Mouse (Mus musculus) brain, embryonic 14.5 days (tissue): Measurements from ENCODE around the gene Reep1. TPM values are rescaled to one million over a fixed set of nuclear protein-coding genes. Genes with fewer than 3 reads are reported as not detected.
A peak's percentile ranks its signal among the peaks of the same experiment; 100 is the strongest.

Source experiments
- DNase-seq: peaks from one replicate; pipeline ENCODE4 v3.0.0-alpha.2; 2011; ENCODE audit warnings: low read depth
- CTCF ChIP-seq: fragments of 200-500 bp; IDR thresholded peaks from 2 replicates; pipeline ENCODE4 v1.5.1; 2012; ENCODE audit warnings: inconsistent platforms, mild to moderate bottlenecking, moderate library complexity, borderline replicate concordance; ENCODE audit not compliant: insufficient read depth, insufficient read length; ENCODE audit errors: extremely low read depth
- POLR2A ChIP-seq: fragments of 200-500 bp; IDR thresholded peaks from 2 replicates; pipeline ENCODE4 v1.6.1; 2012; ENCODE audit warnings: mild to moderate bottlenecking, inconsistent platforms, borderline replicate concordance; ENCODE audit not compliant: poor library complexity, insufficient read depth, insufficient read length, severe bottlenecking; ENCODE audit errors: extremely low read depth
- polyA plus RNA-seq: library from polyadenylated mRNA; depleted of rRNA; stranded (reverse); fragments of >200 nt; gene quantifications from 2 replicates; pipeline ENCODE4 v1.2.3, GENCODE M21; 2012; rRNA removed

The Reep1 gene
- polyA plus RNA-seq = 188 and 236 TPM in 2 replicates

DNA sequence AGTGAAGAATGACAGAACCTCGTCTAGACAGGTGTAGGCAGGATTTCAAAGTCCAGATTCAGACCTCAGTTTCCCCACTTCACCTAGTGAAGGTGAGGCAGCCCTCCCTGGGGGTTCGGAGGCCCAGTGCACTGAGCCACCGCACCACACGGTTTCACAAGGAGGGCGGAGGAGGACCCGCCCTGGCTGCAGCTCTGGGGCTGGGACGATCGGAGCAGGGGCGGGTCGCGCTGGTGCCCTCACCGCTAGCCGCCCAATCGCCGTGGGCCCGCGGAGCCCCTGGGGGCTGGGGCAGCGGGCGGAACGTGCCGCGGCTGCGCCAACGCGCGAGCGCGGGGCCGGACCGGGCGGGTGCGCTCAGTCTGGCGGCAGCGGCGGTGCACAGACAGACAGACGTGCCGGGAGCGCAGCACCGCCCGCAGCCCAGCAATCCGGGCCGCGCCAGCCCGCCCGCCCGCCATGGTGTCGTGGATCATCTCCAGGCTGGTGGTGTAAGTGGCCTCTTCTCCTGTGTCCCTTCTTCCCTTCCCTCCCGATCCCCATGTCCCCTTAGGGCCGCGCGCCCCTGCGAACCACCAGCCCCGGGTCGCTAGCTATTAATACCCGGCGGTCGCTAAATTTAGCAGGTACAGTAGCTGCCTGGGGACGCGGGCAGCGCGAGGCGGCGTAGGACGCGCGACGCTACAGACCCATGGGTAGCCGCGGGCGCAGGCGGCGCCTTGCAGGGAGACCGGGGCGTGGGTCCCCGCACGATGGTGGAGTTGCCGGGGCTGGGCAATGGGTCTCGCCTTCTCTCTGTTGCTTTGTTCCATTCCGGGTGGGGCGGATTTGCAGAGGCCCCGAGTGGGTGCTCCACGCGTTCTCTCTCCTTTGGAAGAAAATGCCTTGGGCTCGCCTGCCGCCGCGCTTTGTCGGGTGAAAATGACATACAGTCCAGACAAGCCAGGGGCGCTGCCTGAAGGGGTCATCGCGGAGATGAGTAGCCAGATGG, at the start of gene Reep1:
TSS of gene Reep1 (plus strand) at position 51 of the 991 bp plus-strand sequence.
- DNase-seq = peak; percentile 81
- peak; percentile 89 for TF ChIP-seq POLR2A
- no peak for TF ChIP-seq CTCF

DNA sequence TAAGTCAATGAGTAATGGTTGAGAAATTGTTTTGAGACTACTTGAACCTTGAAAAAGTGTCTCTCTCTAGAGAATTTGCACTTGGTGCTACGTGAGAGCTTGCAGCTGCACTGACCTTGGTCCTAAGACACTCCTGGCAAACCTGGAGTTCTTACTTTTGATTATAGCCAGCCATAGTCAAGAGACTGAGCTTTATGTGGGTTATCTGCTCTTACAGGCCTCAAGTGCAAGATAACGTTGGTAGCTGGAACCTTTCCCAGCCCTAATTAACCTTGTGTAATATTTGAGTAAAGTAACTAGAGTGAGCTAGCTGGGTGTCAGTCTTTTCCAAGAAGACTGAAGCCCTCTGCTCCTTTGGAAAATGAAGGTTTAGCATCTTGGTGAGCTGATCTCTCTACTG, 49.1 kb upstream of the Reep1 start:
- TF ChIP-seq CTCF (no peak), POLR2A (no peak)
- DNase-seq = no peak

DNA sequence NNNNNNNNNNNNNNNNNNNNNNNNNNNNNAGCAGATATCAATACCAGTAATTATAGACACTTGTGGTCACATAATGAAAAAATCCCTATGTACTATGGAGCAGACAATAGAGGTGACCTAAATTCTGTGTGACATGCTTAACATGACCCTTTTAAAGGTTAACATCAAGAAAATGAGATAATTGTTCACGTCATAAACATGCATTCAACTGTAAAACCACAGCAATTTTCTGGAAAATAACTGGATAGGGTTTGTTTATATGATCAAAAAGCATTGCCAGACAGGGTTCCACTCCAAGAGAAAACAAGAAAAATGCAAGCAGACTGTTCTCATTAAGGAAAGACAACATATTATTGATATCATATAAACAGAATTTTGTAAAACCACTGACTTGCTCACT, 42.9 kb upstream of the Reep1 start:
- DNase-seq = no peak
- TF ChIP-seq CTCF (no peak), POLR2A (no peak)

DNA sequence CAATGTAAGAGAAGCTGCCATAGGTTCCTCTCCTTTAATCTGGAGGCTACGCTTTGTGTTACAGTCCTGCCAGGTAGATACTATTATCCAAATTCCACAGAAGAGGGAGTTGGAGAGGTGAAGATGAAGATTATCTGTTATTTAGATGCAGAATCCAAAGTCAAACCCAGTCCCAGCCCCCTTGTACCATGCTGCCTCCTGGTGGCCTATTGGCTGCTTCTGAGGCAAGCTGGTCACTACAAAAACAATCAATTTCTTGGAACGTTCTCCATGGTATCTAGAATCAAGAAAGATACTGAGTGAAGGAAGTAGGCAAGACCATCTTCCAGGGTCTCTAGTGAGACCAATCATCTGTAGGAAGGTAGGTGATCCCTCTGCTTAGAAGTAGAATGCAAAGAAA, 34.2 kb upstream of the Reep1 start:
- no peak for DNase-seq
- TF ChIP-seq POLR2A (no peak), CTCF (peak; percentile 9; the same call in 1 of the 2 replicates)

DNA sequence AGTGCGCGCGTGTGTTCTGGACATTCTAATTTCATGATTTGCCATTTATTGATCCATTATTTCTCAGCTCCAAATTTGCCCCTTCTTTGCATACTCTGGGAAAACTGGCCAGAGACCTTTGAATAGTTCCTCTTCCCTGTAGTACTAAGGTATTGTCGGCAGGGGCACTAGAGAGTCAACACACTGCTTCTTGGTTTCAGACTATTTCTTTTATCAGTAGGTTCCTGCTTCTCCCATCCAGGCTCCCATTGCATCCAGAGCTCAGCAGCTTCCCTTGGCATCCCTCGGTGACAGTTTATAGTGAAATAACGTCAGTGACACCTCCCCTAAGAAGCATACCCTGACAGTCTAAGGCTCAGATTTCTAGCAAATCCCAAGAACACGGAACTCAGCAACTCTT, 28.5 kb upstream of the Reep1 start:
- TF ChIP-seq POLR2A (no peak), CTCF (peak; percentile 40; the same call in 1 of the 2 replicates)
- no peak for DNase-seq

DNA sequence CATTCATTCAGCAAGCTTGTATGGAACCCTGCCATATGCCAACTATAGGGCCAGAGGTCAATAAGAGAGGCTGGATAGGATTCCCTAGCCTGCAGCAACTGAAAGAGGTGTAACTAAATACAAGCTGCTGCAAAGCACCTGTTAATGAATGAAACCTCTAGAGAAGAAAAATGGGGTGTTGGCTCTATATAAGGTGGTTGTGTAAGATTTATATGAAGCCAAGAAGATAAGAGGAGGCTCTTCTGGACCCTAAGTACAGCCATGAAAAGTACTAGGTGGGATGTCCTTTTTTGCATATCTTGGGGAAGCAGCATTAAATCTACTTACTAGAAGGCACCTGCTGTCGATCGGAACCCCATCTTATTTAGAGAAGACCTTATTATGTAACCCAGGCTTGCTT, 12.2 kb upstream of the Reep1 start:
- TF ChIP-seq CTCF (no peak), POLR2A (no peak)
- DNase-seq = no peak

DNA sequence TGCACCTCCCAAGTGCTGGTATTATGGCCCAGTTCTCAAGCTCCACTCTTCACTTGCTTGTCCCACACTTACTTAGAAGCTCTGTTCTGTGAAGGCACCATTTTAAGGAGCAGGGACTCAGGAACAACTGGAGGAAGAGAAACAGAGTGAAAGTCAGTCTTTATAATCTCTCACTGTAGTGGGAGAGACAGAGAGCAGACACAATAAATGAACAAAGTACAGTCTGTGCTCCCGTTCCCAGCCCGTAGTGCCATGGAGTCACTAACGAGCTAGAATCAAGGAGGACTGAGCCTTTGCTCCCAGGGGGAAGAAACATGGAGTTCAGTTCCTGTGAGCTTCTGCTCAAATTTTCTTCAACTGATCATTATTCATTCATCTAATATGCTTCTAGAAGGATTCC, 11.8 kb upstream of the Reep1 start:
- no peak for TF ChIP-seq POLR2A
- TF ChIP-seq CTCF = no peak
- DNase-seq = no peak

DNA sequence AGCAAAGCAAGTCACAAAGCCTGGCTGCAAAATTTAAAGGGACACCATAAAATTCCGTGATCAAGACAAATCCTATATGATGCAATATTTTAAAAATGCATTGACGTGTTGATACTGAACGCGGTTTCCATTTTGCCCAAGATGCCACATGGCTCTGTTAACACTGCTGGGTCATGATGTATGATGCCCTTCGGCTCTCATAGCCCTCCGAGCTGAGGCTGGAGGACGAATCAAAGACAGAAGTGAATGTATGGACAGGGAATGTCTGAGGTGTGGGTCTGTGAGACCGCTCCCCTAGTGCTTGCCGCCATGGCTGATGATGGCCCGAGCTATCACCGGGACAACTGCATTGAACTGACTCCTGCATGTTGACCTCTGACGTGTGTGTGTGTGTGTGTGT, 490 bp upstream of the Reep1 start:
- no peak for DNase-seq
- TF ChIP-seq CTCF (no peak), POLR2A (no peak)

DNA sequence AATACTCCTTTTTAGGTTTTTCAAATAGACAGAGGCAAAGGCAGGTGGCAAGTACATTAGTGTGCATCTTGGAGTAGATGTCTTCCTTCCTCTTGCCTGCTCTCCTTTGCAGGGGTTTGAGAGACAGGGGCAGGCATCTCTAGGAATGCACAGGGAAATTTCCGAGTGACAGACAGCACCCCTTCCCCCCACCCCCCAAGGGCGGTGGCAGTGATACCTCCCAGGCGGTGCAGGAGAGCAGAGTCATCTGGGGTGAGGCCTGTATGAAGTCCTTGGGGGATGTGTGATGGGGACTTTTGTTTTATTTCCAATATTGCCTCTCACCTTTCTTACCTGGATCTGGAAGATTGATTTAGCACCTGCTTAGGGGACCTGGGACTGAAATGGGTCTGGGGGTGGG, 1.2 kb downstream of the Reep1 start:
- DNase-seq = no peak

DNA sequence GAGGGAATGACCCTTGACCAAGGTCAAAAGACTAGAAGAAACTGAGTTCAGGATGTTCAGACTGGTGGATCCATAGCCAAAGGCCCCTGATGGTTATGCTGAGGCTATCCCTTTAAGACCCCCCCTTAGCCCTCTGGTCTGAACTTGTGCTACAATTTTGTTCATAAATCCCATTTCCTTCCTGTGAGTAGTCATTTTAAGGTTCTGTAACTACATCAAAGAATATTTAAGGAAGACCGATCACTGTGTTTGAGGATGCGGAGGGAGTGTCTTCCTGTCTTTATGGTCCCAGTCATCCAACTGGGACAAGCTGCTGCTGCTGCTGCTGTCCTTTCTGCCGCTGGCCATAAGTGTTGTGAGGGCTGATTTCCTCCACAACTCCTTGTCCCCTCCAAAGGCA, 3.0 kb downstream of the Reep1 start:
- no peak for DNase-seq
- TF ChIP-seq POLR2A (no peak), CTCF (no peak)

More for the DNA sequence above, 1.2 kb downstream of the Reep1 start:
- TF ChIP-seq CTCF = no peak
- TF ChIP-seq POLR2A = no peak

DNA sequence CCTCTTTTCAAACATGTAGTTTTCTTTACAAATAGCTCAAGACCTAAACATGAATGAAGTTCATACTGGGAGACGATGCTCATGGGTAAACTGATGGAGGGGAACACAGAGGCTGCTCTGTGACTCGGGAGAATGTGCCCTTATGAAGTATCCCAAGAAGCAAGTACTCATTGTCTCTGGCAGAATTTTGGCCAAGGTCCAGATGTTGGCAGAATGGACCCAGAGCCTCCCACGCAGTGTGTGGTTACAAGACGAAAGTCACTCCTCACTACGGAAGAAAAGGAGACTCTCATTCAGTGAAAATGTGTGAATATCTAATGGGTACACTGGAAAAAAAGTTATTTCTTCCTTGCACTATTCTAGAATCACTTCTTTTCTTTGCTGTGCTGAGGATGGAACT, 3.8 kb downstream of the Reep1 start:
- TF ChIP-seq POLR2A = no peak
- no peak for TF ChIP-seq CTCF
- DNase-seq = peak; percentile 31

DNA sequence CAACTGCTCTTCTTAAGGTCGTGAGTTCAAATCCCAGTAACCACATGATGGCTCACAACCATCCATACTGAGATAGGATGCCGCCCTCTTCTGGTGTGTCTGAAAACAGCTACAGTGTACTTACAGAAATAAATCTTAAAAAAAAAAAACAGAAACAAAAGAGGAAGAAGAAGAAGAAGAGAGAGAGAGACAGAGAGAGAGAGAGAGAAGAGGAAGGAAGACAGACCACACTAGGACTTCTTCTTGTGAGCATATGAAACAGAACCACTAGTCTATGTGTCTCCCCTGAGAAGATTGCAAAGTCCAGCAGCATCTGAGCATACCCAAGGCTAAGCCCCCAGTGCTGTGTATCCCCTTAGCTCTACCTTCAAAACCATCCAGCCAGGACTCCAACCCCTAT, 6.2 kb downstream of the Reep1 start:
- TF ChIP-seq POLR2A (no peak), CTCF (no peak)
- no peak for DNase-seq

DNA sequence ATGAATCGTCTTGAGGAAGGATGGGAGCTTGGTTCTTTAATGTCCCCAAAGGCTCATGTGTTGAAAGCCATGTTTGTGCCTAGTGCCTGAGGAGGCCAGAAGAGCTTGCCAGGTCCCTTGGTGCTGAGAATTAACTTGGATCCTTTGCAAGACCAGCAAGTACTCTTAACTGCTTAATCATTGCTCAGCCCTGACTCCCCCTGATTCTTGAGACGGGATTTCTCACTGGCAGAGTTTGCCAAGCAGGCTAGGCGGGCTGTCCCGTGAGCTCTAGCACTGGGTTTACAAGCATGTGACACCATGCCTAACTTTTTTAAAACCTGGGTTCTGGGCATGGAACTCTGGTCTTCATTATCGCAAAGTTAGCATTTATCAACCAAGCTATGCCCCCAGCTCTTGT, 7.6 kb downstream of the Reep1 start:
- DNase-seq = no peak
- TF ChIP-seq POLR2A = no peak
- TF ChIP-seq CTCF = no peak
